Comparison of ENCODE assay signal across 9 mouse cellular contexts in the genomic region with DNA sequence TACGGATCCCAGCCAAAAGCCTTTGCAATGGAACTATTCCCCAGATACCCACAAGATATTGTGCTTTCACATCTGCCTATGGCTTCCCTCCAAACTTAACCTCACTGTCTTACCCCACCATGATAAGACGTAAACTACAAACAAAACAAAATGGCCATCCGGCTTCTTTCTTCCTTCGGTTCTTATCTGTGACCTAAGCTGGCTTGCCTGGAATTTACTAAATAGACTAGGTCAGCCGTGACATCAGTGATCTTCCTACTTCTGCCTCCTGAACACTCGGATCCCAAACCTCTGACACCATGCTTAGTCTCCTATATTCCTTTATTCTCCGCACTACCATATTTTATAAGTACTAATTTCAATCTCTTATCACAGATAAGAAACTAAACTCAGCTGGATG. TPM values are rescaled to one million over a fixed set of nuclear protein-coding genes. Genes with fewer than 3 reads are reported as not detected.
DNase-seq lines count a peak whose midpoint lies in the region; ATAC-seq and TF ChIP-seq lines count a peak whose summit lies in the region.
"Had no signal": no experiment of that assay in that cellular context is flagged by ENCODE, and none has a peak within 500 bp of the region (broad histone marks: within the 10 kb centered on the region; RNA-seq: fewer than 3 reads in every experiment).

No protein-coding gene starts in this region.

- H3K4me2 ChIP-seq in heart, embryonic 12.5 days, result peak overlapping the region; percentile 42
- peak overlapping the region; percentile 87 for H3K4me2 ChIP-seq in CH12.LX (ENCODE audit: insufficient read depth, low read depth, poor library complexity, severe bottlenecking)
- H3K4me2 ChIP-seq in forebrain, embryonic 14.5 days (ENCODE audit: low read length), result peak overlapping the region; percentile 90; the same call in 1 of the 2 replicates
- peak overlapping the region; percentile 85 for H3K4me2 ChIP-seq in liver, postnatal 0 days (ENCODE audit: low read depth, low read length)

- 45% methylated on average over 7 of the region's 7 CpGs for WGBS in heart, embryonic 12.5 days
- WGBS in forebrain, embryonic 14.5 days, result 86% methylated on average over 7 of the region's 7 CpGs
- WGBS in liver, postnatal 0 days (ENCODE audit: insufficient replicate concordance), result 55% methylated on average over 7 of the region's 7 CpGs

- no peak overlapping the region for H3K4me3 ChIP-seq in heart, embryonic 12.5 days
- peak overlapping the region; percentile 54 to 96 (median 77) for H3K4me3 ChIP-seq in CH12.LX (replicated peaks in 1 of 3; ENCODE audit: low read depth in 2 of 3, low read length in 2 of 3, poor library complexity in 1 of 3)
- H3K4me3 ChIP-seq in forebrain, embryonic 14.5 days (ENCODE audit: low read depth, low read length), result no peak overlapping the region
- H3K4me3 ChIP-seq in liver, postnatal 0 days (ENCODE audit: low read depth, low read length), result peak overlapping the region; percentile 74; the same call in 1 of the 2 replicates

- in situ Hi-C loops in CH12.LX (cut with MboI; ENCODE audit: low pct_ligation_motif_present, low pct_unique_long_range_greater_than_20kb, low sequenced_read_pairs), result loop anchor here (5.0 kb wide), 1 partner anchor 304 kb away; no protein-coding TSS in a partner anchor

- H3K27me3 ChIP-seq in heart, embryonic 12.5 days (replicated peaks), result no peaks in the 10 kb centered on the region
- H3K27me3 ChIP-seq in CH12.LX (replicated peaks), result no peaks in the 10 kb centered on the region
- H3K27me3 ChIP-seq in forebrain, embryonic 14.5 days (replicated peaks; ENCODE audit: control insufficient read depth, insufficient read depth, low read length), result no peaks in the 10 kb centered on the region
- no peaks in the 10 kb centered on the region for H3K27me3 ChIP-seq in liver, postnatal 0 days (ENCODE audit: insufficient read depth, low read length)
- H3K27me3 ChIP-seq: limb, embryonic 15.5 days had no signal

- no peak; the same call in 1 of the 2 replicates for TF ChIP-seq EP300 in CH12.LX (IDR thresholded peaks at IDR 0.05; ENCODE audit: low read length)
- TF ChIP-seq EP300 in liver, postnatal 0 days (IDR thresholded peaks at IDR 0.05; ENCODE audit: low read depth), result no peak

- peak overlapping the region; percentile 55 for H3K27ac ChIP-seq in heart, embryonic 12.5 days (ENCODE audit: poor library complexity, severe bottlenecking)
- H3K27ac ChIP-seq in CH12.LX (ENCODE audit: insufficient read depth, low read depth), result peak overlapping the region; percentile 14; the same call in 1 of the 2 replicates
- H3K27ac ChIP-seq in forebrain, embryonic 14.5 days (ENCODE audit: low read depth, low read length), result no peak overlapping the region
- H3K27ac ChIP-seq in liver, postnatal 0 days (ENCODE audit: low read depth), result peak overlapping the region; percentile 45; the same call in 1 of the 2 replicates

- no peak for TF ChIP-seq POLR2A in CH12.LX (IDR thresholded peaks at IDR 0.05; ENCODE audit: low read depth, low read length)

- peak overlapping the region; percentile 32; the same call in 1 of the 2 replicates for H3K9ac ChIP-seq in heart, embryonic 12.5 days
- H3K9ac ChIP-seq in CH12.LX (ENCODE audit: insufficient read depth, low read depth), result peak overlapping the region; percentile 98
- H3K9ac ChIP-seq in forebrain, embryonic 14.5 days (ENCODE audit: low read length), result no peak overlapping the region
- H3K9ac ChIP-seq in liver, postnatal 0 days (replicated peaks), result peak overlapping the region; percentile 68

- H3K4me1 ChIP-seq in heart, embryonic 12.5 days (replicated peaks), result peaks cover 38% of the 10 kb centered on the region
- H3K4me1 ChIP-seq in CH12.LX (ENCODE audit: control insufficient read depth in 1 of 2, insufficient read depth in 2 of 2), result peaks cover 10 to 38% of the 10 kb centered on the region in 2 experiments
- peaks cover 19% of the 10 kb centered on the region for H3K4me1 ChIP-seq in forebrain, embryonic 14.5 days (ENCODE audit: control insufficient read depth, insufficient read depth, low read length)
- peaks cover 36% of the 10 kb centered on the region for H3K4me1 ChIP-seq in liver, postnatal 0 days (ENCODE audit: insufficient read depth)

- TF ChIP-seq RAD21 in CH12.LX (IDR thresholded peaks at IDR 0.05; ENCODE audit: low read depth, low read length), result no peak

- no peaks in the 10 kb centered on the region for H3K9me3 ChIP-seq in heart, embryonic 12.5 days (replicated peaks)
- no peaks in the 10 kb centered on the region for H3K9me3 ChIP-seq in CH12.LX (replicated peaks; ENCODE audit: low read length)
- no peaks in the 10 kb centered on the region for H3K9me3 ChIP-seq in forebrain, embryonic 14.5 days (replicated peaks; ENCODE audit: control insufficient read depth, low read length)
- H3K9me3 ChIP-seq in liver, postnatal 0 days (ENCODE audit: low read length), result no peaks in the 10 kb centered on the region
- H3K9me3 ChIP-seq: limb, embryonic 15.5 days had no signal

- no peak for DNase-seq in heart, postnatal 25 days (ENCODE audit: low spot score)
- DNase-seq in CH12.LX (ENCODE audit: extremely low read depth), result no peak
- no peak for DNase-seq in forebrain, embryonic 14.5 days (ENCODE audit: low spot score)
- DNase-seq in liver, postnatal 0 days, result no peak
- DNase-seq in cerebellum, postnatal 25 days, result no peak
- no peak for DNase-seq in spleen, adult 18-20 months
- DNase-seq in c-Kit-positive CD71-positive TER-119-positive erythroid progenitor cells, embryonic 14.5 days (ENCODE audit: low spot score), result no peak

- intact Hi-C loops in heart, postnatal 25 days (cut with DNase I), result no loop called here

- dilution Hi-C loops in CH12.LX (cut with MboI; ENCODE audit: extremely low pct_ligation_motif_present, extremely low pct_unique_long_range_greater_than_20kb, low sequenced_read_pairs), result no loop called here

- no peak for TF ChIP-seq CTCF in CH12.LX (conservative IDR thresholded peaks at IDR 0.05 in 1 of 2, IDR thresholded peaks at IDR 0.05 in 1 of 2; ENCODE audit: low read depth in 2 of 2, low read length in 2 of 2)
- TF ChIP-seq CTCF in liver, postnatal 0 days (IDR thresholded peaks at IDR 0.05; ENCODE audit: low read depth), result no peak

- no peak for ATAC-seq in heart, embryonic 12.5 days (ENCODE audit: insufficient number of reproducible peaks, low FRiP score)
- ATAC-seq in forebrain, embryonic 14.5 days, result no peak
- ATAC-seq in liver, postnatal 0 days, result no peak

- H3K79me2 ChIP-seq in CH12.LX (replicated peaks; ENCODE audit: control insufficient read depth, extremely low read depth, insufficient read depth, poor library complexity, severe bottlenecking), result peaks cover 52% of the 10 kb centered on the region

- peaks cover 20% of the 10 kb centered on the region for H3K36me3 ChIP-seq in heart, embryonic 12.5 days
- H3K36me3 ChIP-seq in CH12.LX (replicated peaks in 1 of 2; ENCODE audit: control insufficient read depth in 1 of 2, insufficient read depth in 1 of 2, low read length in 1 of 2), result peaks cover 27 to 45% of the 10 kb centered on the region in 2 experiments
- H3K36me3 ChIP-seq in forebrain, embryonic 14.5 days (ENCODE audit: control insufficient read depth, insufficient read depth, low read length), result peaks cover 22% of the 10 kb centered on the region
- H3K36me3 ChIP-seq in liver, postnatal 0 days (replicated peaks; ENCODE audit: insufficient read depth, low read length), result peaks cover 19% of the 10 kb centered on the region

TF ChIP-seq in CH12.LX, 34 proteins besides CTCF, POLR2A, EP300 and RAD21 (continues in another document):
- TF ChIP-seq MXI1 (IDR thresholded peaks at IDR 0.05; ENCODE audit: low read depth, low read length), result 0 out of 2 replicates have a peak, but pooled peaks have one; percentile 28
- TF ChIP-seq MEF2A (IDR thresholded peaks at IDR 0.05; ENCODE audit: borderline replicate concordance, low read depth, low read length), result no peak
- TF ChIP-seq CHD1 (IDR thresholded peaks at IDR 0.05; ENCODE audit: low read depth, low read length), result no peak; the same call in 1 of the 2 replicates
- no peak for TF ChIP-seq USF2 (conservative IDR thresholded peaks at IDR 0.05; ENCODE audit: low read depth, low read length)
- TF ChIP-seq SMC3 (IDR thresholded peaks at IDR 0.05; ENCODE audit: low read depth, low read length), result no peak
- no peak for TF ChIP-seq NELFE (IDR thresholded peaks at IDR 0.05; ENCODE audit: low read depth, low read length)

RNA-seq across cellular contexts. Expression of a gene that starts 1.8 kb away (rescaled TPM):
- polyA plus RNA-seq in heart, embryonic 12.5 days (2016; fragmentation: Nextera tagmentation; extraction: Ambion mirVana), result 397 and 428 TPM in 2 replicates
- total RNA-seq in heart, postnatal 25 days (2021), result 100 to 1,000 TPM; 397 to 416 TPM
- total RNA-seq in CH12.LX (2012; rRNA removed) (5,582 and 6,330 TPM in 2 replicates), CH12.LX (2014; rRNA removed) (4,885 and 5,265 TPM in 2 replicates)
- 3,744 and 4,313 TPM in 2 replicates for polyA plus RNA-seq in CH12.LX (2012; ENCODE audit: insufficient read length, low read depth)
- 553 and 718 TPM in 2 replicates for polyA plus RNA-seq in forebrain, embryonic 14.5 days (2014; fragmentation: Nextera tagmentation; extraction: Ambion mirVana)
- 397 and 398 TPM in 2 replicates for polyA plus RNA-seq in liver, postnatal 0 days (2015; fragmentation: Nextera tagmentation; extraction: Ambion mirVana)

RNA-seq across cellular contexts. Expression of a gene that starts 18.8 kb away (rescaled TPM):
- 4.3 and 4.4 TPM in 2 replicates for polyA plus RNA-seq in heart, embryonic 12.5 days (2016; fragmentation: Nextera tagmentation; extraction: Ambion mirVana)
- total RNA-seq in heart, postnatal 25 days (2021), result 10 to 100 TPM; 17.8 to 20.4 TPM
- total RNA-seq in CH12.LX (2012; rRNA removed) (30.2 and 36.0 TPM in 2 replicates), CH12.LX (2014; rRNA removed) (18.8 and 20.9 TPM in 2 replicates)
- polyA plus RNA-seq in CH12.LX (2012; ENCODE audit: insufficient read length, low read depth), result 51.6 and 63.7 TPM in 2 replicates
- polyA plus RNA-seq in forebrain, embryonic 14.5 days (2014; fragmentation: Nextera tagmentation; extraction: Ambion mirVana), result 3.2 and 4.0 TPM in 2 replicates
- 2.2 and 2.3 TPM in 2 replicates for polyA plus RNA-seq in liver, postnatal 0 days (2015; fragmentation: Nextera tagmentation; extraction: Ambion mirVana)

RNA-seq across cellular contexts. Expression of a gene that starts 27.6 kb away (rescaled TPM):
- 0.39 and 0.52 TPM in 2 replicates for polyA plus RNA-seq in heart, embryonic 12.5 days (2016; fragmentation: Nextera tagmentation; extraction: Ambion mirVana)
- total RNA-seq in heart, postnatal 25 days (2021), result 10 to 100 TPM; 15.7 to 23.2 TPM
- total RNA-seq in CH12.LX (2012; rRNA removed) (20.8 and 34.6 TPM in 2 replicates), CH12.LX (2014; rRNA removed) (9.2 and 9.5 TPM in 2 replicates)
- 11.6 and 15.1 TPM in 2 replicates for polyA plus RNA-seq in CH12.LX (2012; ENCODE audit: insufficient read length, low read depth)
- 0.61 and 1.3 TPM in 2 replicates for polyA plus RNA-seq in forebrain, embryonic 14.5 days (2014; fragmentation: Nextera tagmentation; extraction: Ambion mirVana)
- polyA plus RNA-seq in liver, postnatal 0 days (2015; fragmentation: Nextera tagmentation; extraction: Ambion mirVana), result 0.48 and 0.52 TPM in 2 replicates

RNA-seq across cellular contexts. Expression of a gene that starts 28.1 kb away (rescaled TPM):
- 3.3 and 5.3 TPM in 2 replicates for polyA plus RNA-seq in heart, embryonic 12.5 days (2016; fragmentation: Nextera tagmentation; extraction: Ambion mirVana)
- total RNA-seq in heart, postnatal 25 days (2021), result 1 to 10 TPM; 2.0 to 3.2 TPM
- total RNA-seq in CH12.LX (2012; rRNA removed), result 6.8 and 7.1 TPM in 2 replicates
- 51.6 and 61.0 TPM in 2 replicates for total RNA-seq in CH12.LX (2014; rRNA removed)
- 5.6 and 17.1 TPM in 2 replicates for polyA plus RNA-seq in CH12.LX (2012; ENCODE audit: insufficient read length, low read depth)
- 3.5 and 3.6 TPM in 2 replicates for polyA plus RNA-seq in forebrain, embryonic 14.5 days (2014; fragmentation: Nextera tagmentation; extraction: Ambion mirVana)
- 4.9 and 5.0 TPM in 2 replicates for polyA plus RNA-seq in liver, postnatal 0 days (2015; fragmentation: Nextera tagmentation; extraction: Ambion mirVana)

Comparison
In these comparisons a context has a peak if more than half of its experiments do, and no peak if none do; other contexts are left out.
1. H3K4me3 ChIP-seq: peak in CH12.LX (3 of 3) and liver, postnatal 0 days (single experiment); none in heart, embryonic 12.5 days (single experiment) and forebrain, embryonic 14.5 days (single experiment).
2. Peak in every context shown above with its lines, with median percentiles within 50 percentile points of each other: H3K4me2 ChIP-seq.